Mouse (Mus musculus) liver, embryonic 11.5 days (tissue): ENCODE results near the gene Aloxe3. TPM values are rescaled to one million over a fixed set of nuclear protein-coding genes. Genes with fewer than 3 reads are reported as not detected.

Experiments used
- ATAC-seq: fragments of 200-750 bp; cut with Nextera tagmentation; replicated peaks from 2 replicates; pipeline ENCODE4 v1.8.0; 2017; ENCODE audit warnings: moderate number of reproducible peaks, mild to moderate bottlenecking, moderate TSS enrichment, moderate library complexity; ENCODE audit not compliant: low FRiP score
- DNase-seq: peaks from one replicate; pipeline ENCODE4 v3.0.0-alpha.2; 2017; ENCODE audit warnings: low spot score
- H3K27ac ChIP-seq: fragments of 300-500 bp; sonication (generic); 2 replicates; pipeline ENCODE4 v1.5.1; 2014; ENCODE audit warnings: mild to moderate bottlenecking, low read depth, low read length, control low read depth
- H3K27me3 ChIP-seq: fragments of 300-500 bp; sonication (generic); replicated peaks from 2 replicates; pipeline ENCODE4 v1.6.1; 2014; ENCODE audit warnings: low read length, mixed read lengths; ENCODE audit not compliant: control insufficient read depth, insufficient read depth
- H3K36me3 ChIP-seq: fragments of 300-500 bp; sonication (generic); 2 replicates; pipeline ENCODE4 v1.6.1; 2014; ENCODE audit warnings: mild to moderate bottlenecking, low read length, moderate library complexity, mixed read lengths; ENCODE audit not compliant: control insufficient read depth, insufficient read depth
- H3K4me1 ChIP-seq: fragments of 300-500 bp; sonication (generic); replicated peaks from 2 replicates; pipeline ENCODE4 v1.6.1; 2014; ENCODE audit warnings: low read length, mixed read lengths; ENCODE audit not compliant: control insufficient read depth, insufficient read depth
- H3K4me2 ChIP-seq: fragments of 300-500 bp; sonication (generic); 2 replicates; pipeline ENCODE4 v1.6.1; 2014; ENCODE audit warnings: mild to moderate bottlenecking, control low read depth, moderate library complexity
- H3K4me3 ChIP-seq: fragments of 300-500 bp; sonication (generic); 2 replicates; pipeline ENCODE4 v1.5.1; 2014; ENCODE audit warnings: low read depth, low read length, control low read depth
- H3K9ac ChIP-seq: fragments of 300-500 bp; sonication (generic); 2 replicates; pipeline ENCODE4 v1.6.1; 2014; ENCODE audit warnings: low read depth, low read length, control low read depth
- H3K9me3 ChIP-seq: fragments of 300-500 bp; sonication (generic); 2 replicates; pipeline ENCODE4 v1.6.1; 2016; ENCODE audit warnings: low read length, inconsistent platforms, mixed read lengths; ENCODE audit not compliant: control insufficient read depth
- WGBS: fragments of 180-500 bp; shearing (Covaris S2); extraction: QIAGEN DNeasy Blood & Tissue Kit; methylation state at CpG from one replicate; pipeline ENCODE4 v1.1.7; 2014; 5-methylcytosine and 5-hydroxymethylcytosine counted together
- polyA plus RNA-seq: library from polyadenylated mRNA; unstranded; fragments of >200 nt; fragmentation: Nextera tagmentation; extraction: Ambion mirVana; gene quantifications from 2 replicates; pipeline ENCODE4 v1.2.1, GENCODE M21; 2014

The Aloxe3 gene
- polyA plus RNA-seq, 1 experiment from 2014 or later, result not detected

GRCm38 (mm10) chr11:69086390-69086789 is 39.3 kb upstream of the Aloxe3 start:
- WGBS, result 62% methylated on average over 6 of the region's 6 CpGs
- Histone ChIP-seq H3K27ac (no peak overlapping the region), H3K9me3 (no peaks in the 10 kb centered on the region), H3K4me2 (no peak overlapping the region), H3K27me3 (no peaks in the 10 kb centered on the region), H3K36me3 (peaks cover 10% of the 10 kb centered on the region), H3K4me1 (peaks cover 20% of the 10 kb centered on the region), H3K4me3 (no peak overlapping the region), H3K9ac (no peak overlapping the region)
- DNase-seq (no peak), ATAC-seq (no peak)

- ATAC-seq, result no peak
- Histone ChIP-seq H3K27ac (no peak overlapping the region), H3K27me3 (no peaks in the 10 kb centered on the region), H3K4me3 (no peak overlapping the region), H3K9me3 (no peaks in the 10 kb centered on the region), H3K9ac (no peak overlapping the region), H3K36me3 (peaks cover 10% of the 10 kb centered on the region), H3K4me1 (peaks cover 20% of the 10 kb centered on the region), H3K4me2 (no peak overlapping the region)
- no peak for DNase-seq
- 44% methylated on average over 4 of the region's 4 CpGs for WGBS
Measured at GRCm38 (mm10) chr11:69087082-69087481, 38.6 kb upstream of the Aloxe3 start.

GRCm38 (mm10) chr11:69087597-69087996 is 38.1 kb upstream of the Aloxe3 start:
- Histone ChIP-seq H3K27me3 (no peaks in the 10 kb centered on the region), H3K4me1 (peaks cover 20% of the 10 kb centered on the region), H3K4me3 (peak overlapping the region; percentile 91), H3K4me2 (peak overlapping the region; percentile 84), H3K36me3 (peaks cover 12% of the 10 kb centered on the region), H3K27ac (no peak overlapping the region), H3K9ac (peak overlapping the region; percentile 97), H3K9me3 (no peaks in the 10 kb centered on the region)
- DNase-seq (no peak), ATAC-seq (no peak)
- WGBS, result 57% methylated on average over 2 of the region's 2 CpGs

- ATAC-seq (peak; percentile 76), DNase-seq (peak; percentile 90)
- no peaks in the 10 kb centered on the region for H3K9me3 ChIP-seq
- WGBS, result under 1% methylated on average over 58 of the region's 67 CpGs
- peaks cover 20% of the 10 kb centered on the region for H3K4me1 ChIP-seq
- peak within 1 kb of the TSS; percentile 89 for H3K27ac ChIP-seq
- H3K4me3 ChIP-seq, result peak within 1 kb of the TSS; percentile 91
- H3K9ac ChIP-seq, result peak within 1 kb of the TSS; percentile 97
- peaks cover 14% of the 10 kb centered on the region for H3K36me3 ChIP-seq
- no peaks in the 10 kb centered on the region for H3K27me3 ChIP-seq
- peak within 1 kb of the TSS; percentile 84 for H3K4me2 ChIP-seq
Measured at GRCm38 (mm10) chr11:69088103-69088855, 37.4 kb upstream of the Aloxe3 start, which contains the start of gene Vamp2. Gene Vamp2, plus strand, starts transcription at chr11:69088490.

- H3K9me3 ChIP-seq, result no peaks in the 10 kb centered on the region
- peak overlapping the region; percentile 91 for H3K4me3 ChIP-seq
- DNase-seq (peak; percentile 52), ATAC-seq (peak; percentile 74)
- peak overlapping the region; percentile 84 for H3K4me2 ChIP-seq
- H3K36me3 ChIP-seq, result peaks cover 14% of the 10 kb centered on the region
- H3K27ac ChIP-seq, result peak overlapping the region; percentile 89
- WGBS, result 7% methylated on average over 25 of the region's 25 CpGs
- H3K9ac ChIP-seq, result peak overlapping the region; percentile 97
- peaks cover 20% of the 10 kb centered on the region for H3K4me1 ChIP-seq
- no peaks in the 10 kb centered on the region for H3K27me3 ChIP-seq
Measured at GRCm38 (mm10) chr11:69088856-69089615, 36.7 kb upstream of the Aloxe3 start.

- H3K4me1 ChIP-seq, result peaks cover 20% of the 10 kb centered on the region
- peak overlapping the region; percentile 97 for H3K9ac ChIP-seq
- WGBS, result 86% methylated on average over 12 of the region's 12 CpGs
Measured at GRCm38 (mm10) chr11:69089616-69090290, 35.9 kb upstream of the Aloxe3 start.

GRCm38 (mm10) chr11:69090367-69090766 is 35.3 kb upstream of the Aloxe3 start:
- peak overlapping the region; percentile 91; the same call in 1 of the 2 replicates for H3K4me3 ChIP-seq
- H3K9me3 ChIP-seq, result no peaks in the 10 kb centered on the region
- peaks cover 20% of the 10 kb centered on the region for H3K4me1 ChIP-seq
- peaks cover 14% of the 10 kb centered on the region for H3K36me3 ChIP-seq
- no peak overlapping the region for H3K9ac ChIP-seq
- ATAC-seq, result no peak
- no peak overlapping the region for H3K4me2 ChIP-seq
- DNase-seq, result no peak
- H3K27me3 ChIP-seq, result no peaks in the 10 kb centered on the region
- H3K27ac ChIP-seq, result no peak overlapping the region
- WGBS, result 78% methylated on average over 6 of the region's 6 CpGs

More at GRCm38 (mm10) chr11:69089616-69090290, 35.9 kb upstream of the Aloxe3 start:
- peaks cover 14% of the 10 kb centered on the region for H3K36me3 ChIP-seq
- H3K27me3 ChIP-seq, result no peaks in the 10 kb centered on the region
- peak overlapping the region; percentile 84 for H3K4me2 ChIP-seq
- peak overlapping the region; percentile 91 for H3K4me3 ChIP-seq
- DNase-seq (no peak), ATAC-seq (no peak)
- H3K27ac ChIP-seq, result 0 out of 2 replicates have a peak overlapping the region, but pooled peaks have one; percentile 28
- no peaks in the 10 kb centered on the region for H3K9me3 ChIP-seq

- no peaks in the 10 kb centered on the region for H3K9me3 ChIP-seq
- no peak overlapping the region for H3K27ac ChIP-seq
- H3K4me2 ChIP-seq, result no peak overlapping the region
- 60% methylated on average over 7 of the region's 7 CpGs for WGBS
- H3K36me3 ChIP-seq, result peaks cover 14% of the 10 kb centered on the region
- peaks cover 30% of the 10 kb centered on the region for H3K4me1 ChIP-seq
- no peaks in the 10 kb centered on the region for H3K27me3 ChIP-seq
- H3K4me3 ChIP-seq, result no peak overlapping the region
- H3K9ac ChIP-seq, result peak overlapping the region; percentile 16; the same call in 1 of the 2 replicates
- ATAC-seq, result no peak
- no peak for DNase-seq
Measured at GRCm38 (mm10) chr11:69091566-69092385, 33.9 kb upstream of the Aloxe3 start.
